Mouse (Mus musculus): ENCODE data around the gene Igsf23.

DNA sequence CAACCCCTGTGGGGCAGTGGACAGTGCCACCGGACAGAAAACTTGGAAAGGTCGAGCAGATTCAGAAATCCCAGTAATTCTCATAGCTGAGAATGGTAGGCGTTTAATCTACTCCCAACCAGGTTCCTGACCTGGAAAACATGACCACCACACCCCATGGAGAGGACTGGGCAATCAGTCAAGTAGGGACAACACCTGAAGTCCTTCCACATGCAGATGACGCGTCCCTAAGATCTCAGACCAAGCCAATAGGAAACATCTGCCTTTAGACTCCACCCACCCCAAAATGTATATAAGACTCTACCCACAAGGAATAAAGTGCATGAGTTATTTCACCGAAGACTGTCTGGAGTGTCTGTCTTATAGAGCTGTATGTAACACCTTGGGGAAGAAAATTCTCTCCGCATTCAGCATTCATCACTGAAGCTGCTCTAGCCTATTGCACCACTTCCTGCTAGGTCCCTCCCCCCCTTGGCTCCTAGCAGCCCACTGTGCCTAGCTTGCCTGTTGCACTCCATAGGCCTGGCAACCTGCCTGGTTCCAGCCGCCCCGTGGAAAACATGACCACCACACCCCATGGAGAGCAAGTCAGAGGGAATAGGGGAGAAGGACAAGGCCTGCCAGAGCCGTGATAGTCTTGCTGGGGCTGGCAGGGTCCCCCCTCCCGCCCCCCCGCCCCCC, 10.9 kb downstream of the Igsf23 start:
- TF ChIP-seq GATA1 (IDR thresholded peaks at IDR 0.05; ENCODE audit: low read length) (no peak), TAL1 (IDR thresholded peaks at IDR 0.05; ENCODE audit: low read length) (no peak)

Data from erythroblast, embryonic 14.5 days (primary cell).